Mouse (Mus musculus): ENCODE results near the gene Osbpl10.

DNA sequence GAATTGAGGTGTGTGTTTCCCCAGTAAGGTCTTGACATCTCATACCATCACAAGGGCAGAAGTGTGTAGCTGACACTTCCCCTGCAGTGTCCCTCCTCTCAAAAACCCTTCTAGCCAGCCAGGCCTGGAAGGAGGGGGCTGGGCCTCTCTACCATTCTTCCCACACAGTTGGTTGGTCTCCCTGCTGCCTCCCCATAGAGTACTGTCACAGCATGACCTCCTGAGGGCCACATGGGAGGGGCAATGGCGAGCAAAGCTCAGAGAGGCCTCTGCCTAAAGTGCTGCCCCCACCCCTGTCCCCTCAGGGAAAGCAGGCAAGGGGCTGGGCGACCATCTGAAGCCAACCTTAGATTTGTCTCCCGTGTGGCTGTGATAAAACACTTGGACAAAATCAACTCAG lies 251.8 kb downstream of the Osbpl10 start:
- TF ChIP-seq TAL1 (IDR thresholded peaks at IDR 0.05; ENCODE audit: low read length) (no peak), GATA1 (IDR thresholded peaks at IDR 0.05; ENCODE audit: low read length) (no peak)

All from erythroblast, embryonic 14.5 days (primary cell).